Mouse (Mus musculus) left cerebral cortex, adult 8-10 months (tissue): ENCODE measurements around the gene Aqp5. TPM values are rescaled to one million over a fixed set of nuclear protein-coding genes. Genes with fewer than 3 reads are reported as not detected.
A peak's percentile ranks its signal among the peaks of the same experiment; 100 is the strongest.

ENCODE experiments used
- DNase-seq, 2 experiments: peaks; one replicate each; pipeline ENCODE4 v3.0.0; 2022; ENCODE audit warnings: low spot score in 2 of 2
- total RNA-seq, 4 experiments: library from RNA; stranded (reverse); gene quantifications; 2 replicates each; pipeline ENCODE4 v1.2.4; 2022

Gene Aqp5
- under 1 TPM in 3 of 4 experiments, not detected in 1; 0.35 to 0.51 (median 0.46) TPM for total RNA-seq

- DNase-seq, result no peak
These were observed at the start of gene Aqp5 for GRCm38 (mm10) chr15:99590429-99591084. Aqp5 (plus strand) TSS chr15:99590782.

- no peak for DNase-seq
These were observed 46.5 kb upstream of the Aqp5 start for GRCm38 (mm10) chr15:99544047-99544446.

GRCm38 (mm10) chr15:99546596-99546995 lies 44.0 kb upstream of the Aqp5 start:
- no peak for DNase-seq

DNA sequence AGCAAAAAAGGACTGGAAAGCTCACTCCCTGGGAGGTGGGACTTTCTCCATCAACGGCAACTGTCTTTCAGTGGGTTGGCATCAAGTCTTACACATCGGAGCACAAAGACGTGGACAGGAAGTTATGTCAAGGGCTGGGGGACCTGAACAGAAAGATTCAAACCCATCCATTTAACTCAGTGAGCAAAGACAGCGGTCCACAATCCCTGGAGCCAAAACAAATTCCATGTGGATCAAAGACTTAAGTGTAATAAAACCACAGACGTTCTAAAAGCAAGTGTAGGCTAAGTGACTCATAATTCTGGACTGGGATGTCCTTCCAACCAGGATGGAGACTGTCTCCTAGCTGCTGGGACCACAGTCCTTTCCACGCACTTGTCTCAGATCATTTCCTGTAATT lies 42.9 kb upstream of the Aqp5 start:
- no peak for DNase-seq

DNA sequence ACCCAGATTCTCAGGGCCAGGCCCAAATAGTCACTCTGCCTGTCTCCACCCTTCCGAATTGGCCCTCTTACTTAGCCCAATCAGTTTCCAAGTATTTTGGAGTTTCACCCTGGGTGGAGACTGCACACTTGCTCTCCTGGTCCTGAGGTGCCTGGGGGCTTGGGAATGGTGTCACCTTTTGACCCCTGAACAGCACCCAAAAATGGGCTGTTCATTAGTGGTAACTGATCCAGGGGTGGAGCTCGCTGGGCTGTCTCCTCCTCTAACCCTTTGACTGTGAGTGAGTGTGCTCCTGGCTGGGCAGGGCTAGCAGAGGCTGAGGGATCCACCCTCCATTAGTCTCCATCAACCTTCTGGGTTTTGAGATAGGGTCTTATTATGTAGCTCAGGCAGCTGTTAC lies 40.7 kb upstream of the Aqp5 start:
- DNase-seq, result no peak

DNA sequence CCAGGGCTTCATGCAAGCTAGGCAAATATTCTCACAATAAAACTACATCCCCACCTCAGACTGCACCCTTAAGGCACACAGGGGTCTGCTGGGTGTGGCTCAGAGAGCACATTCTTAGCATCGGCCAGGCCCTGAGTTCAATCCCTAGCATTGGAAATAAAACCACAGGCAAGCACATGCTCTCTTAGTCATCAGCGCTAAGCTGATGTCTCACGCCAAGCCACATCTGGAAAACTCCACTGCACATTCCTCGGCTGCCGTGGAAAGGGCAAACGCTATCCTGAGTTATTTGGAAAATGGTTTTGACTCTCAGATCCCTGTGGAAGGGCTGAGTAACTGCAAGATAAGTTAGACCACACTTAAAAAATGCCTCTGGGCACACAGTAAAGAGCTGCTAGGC lies 36.8 kb upstream of the Aqp5 start:
- no peak for DNase-seq

- DNase-seq, result no peak
These were observed 31.6 kb upstream of the Aqp5 start for GRCm38 (mm10) chr15:99558947-99559346.

DNA sequence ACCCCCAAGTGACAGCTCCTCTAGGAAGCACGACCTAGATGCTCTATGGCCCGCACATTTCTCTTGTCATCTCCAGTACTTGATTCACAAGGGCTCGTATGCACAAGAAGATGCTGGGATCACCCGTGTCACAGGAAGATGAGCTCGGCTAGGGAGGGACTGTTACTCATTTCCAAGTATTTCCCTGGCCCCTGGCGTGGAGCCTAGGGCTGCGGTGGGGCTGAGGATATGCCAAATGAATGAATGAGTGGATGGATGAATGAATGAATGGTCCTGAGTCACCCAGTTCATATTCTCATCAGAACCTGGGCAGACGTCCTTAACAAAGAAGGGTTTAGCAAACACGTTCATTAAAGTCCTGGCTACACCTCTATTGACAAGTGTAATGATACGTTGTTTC lies 30.3 kb upstream of the Aqp5 start:
- no peak for DNase-seq

DNA sequence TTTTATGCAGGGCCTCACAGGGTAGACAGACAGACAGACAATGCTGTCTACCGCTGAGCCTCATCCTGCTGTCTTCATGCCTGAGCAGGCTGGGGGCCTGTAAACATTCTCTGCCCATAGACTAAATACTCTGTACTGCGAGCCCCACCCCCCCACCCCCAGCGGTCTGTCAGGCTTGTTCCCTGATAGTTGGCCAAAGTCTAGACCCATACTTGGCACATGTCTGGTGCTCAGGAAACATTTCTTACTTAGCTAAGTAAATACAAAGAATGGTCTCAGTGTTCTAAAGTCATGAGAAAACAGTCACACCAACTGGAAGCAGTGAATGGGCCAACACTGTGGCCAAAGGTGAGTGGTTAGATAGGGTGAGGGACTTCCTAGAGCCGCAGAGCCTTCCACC lies 23.2 kb upstream of the Aqp5 start:
- DNase-seq, result no peak

- no peak for DNase-seq
These were observed 21.9 kb upstream of the Aqp5 start for GRCm38 (mm10) chr15:99568682-99569081.

- DNase-seq, result peak in 1 of 2 experiments; percentile 30
These were observed 21.5 kb upstream of the Aqp5 start for GRCm38 (mm10) chr15:99569123-99569522.

DNA sequence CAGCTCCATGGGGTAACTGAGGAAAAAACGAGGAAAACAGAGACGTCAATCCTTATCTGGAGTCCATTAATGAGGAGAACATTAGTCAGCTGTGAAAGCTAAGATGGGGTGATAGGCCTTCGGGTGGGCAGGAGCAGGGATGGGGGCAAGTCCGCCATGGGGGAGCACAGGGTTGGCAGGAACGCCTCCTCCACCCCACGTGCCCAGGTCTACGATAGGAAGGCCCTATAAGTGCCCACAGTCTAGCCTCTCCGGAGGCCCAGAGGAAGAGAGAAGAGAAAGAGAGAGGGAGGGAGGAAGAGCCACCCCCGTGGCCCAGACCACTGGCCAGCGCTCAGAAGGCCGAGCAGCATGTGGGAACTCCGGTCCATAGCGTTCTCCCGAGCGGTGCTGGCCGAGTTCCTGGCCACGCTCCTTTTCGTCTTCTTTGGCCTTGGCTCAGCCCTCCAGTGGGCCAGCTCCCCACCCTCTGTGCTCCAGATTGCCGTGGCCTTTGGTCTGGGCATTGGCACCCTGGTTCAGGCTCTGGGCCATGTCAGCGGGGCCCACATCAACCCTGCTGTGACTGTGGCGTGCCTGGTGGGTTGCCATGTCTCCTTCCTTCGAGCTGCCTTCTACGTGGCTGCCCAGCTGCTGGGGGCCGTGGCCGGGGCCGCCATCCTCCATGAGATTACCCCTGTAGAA lies 11.6 kb upstream of the Aqp5 start, which contains the start of gene Aqp2:
Gene Aqp2, plus strand, starts transcription at position 254 of the 684 bp plus-strand sequence.
- DNase-seq, result no peak

DNA sequence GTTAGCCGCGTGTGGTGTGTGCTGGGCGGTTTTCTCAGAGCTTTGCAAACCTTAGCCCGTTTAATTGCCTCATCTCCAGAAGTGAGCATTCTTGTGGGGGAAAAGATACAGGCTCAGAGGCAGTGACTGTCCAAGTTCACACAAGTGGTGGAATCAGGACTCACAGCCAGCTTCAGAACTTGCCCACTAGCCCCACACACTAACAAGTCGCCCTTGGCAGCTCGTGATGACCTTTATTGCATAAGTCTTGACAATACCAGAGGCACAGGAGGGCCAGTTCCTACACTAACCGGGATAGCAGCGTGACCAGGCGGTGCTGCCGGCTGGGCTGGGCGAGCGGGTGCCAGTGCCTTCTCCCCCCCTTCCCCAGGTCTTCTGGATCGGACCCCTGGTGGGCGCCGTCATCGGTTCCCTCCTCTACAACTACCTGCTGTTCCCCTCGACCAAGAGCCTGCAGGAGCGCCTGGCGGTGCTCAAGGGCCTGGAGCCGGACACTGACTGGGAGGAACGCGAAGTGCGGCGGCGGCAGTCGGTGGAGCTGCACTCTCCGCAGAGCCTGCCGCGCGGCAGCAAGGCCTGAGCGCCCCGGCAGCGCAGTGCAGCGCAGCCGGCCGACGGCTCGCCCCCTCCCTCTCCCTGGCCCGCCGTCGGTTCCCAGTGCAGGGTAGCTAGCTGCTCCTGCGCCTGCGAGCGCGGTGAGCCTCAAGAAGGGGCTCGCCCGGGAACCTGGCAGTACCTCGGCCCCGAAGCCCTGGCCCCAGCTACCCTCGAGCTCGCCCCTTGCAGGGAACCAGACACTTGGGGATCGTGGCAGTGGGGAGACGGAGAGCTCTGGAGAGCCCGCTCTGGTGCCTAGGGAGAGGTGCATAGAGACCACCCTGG lies 6.9 kb upstream of the Aqp5 start:
- DNase-seq, result no peak

GRCm38 (mm10) chr15:99584407-99585202 lies 6.0 kb upstream of the Aqp5 start:
- no peak for DNase-seq

DNA sequence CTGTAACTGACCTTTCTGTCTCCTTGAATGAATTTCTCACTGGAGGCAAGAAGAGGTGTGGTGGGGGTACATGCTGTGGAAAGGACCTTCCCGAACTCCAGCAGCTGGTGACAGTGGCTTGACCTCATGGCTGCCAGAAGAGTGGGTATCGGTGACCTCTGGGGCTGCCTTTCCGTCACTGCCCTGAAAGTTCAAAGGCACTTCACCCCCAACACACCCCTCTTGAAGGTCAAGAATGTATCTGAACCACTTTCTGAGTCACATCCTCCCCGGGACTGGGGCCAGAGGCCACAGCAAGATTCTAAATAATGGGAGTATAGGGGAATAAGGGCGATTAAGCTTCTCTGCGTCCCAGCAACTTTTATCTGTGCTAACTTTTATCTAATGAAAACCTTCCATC lies 4.8 kb upstream of the Aqp5 start:
- no peak for DNase-seq

GRCm38 (mm10) chr15:99586525-99586924 lies 4.1 kb upstream of the Aqp5 start:
- no peak for DNase-seq

DNA sequence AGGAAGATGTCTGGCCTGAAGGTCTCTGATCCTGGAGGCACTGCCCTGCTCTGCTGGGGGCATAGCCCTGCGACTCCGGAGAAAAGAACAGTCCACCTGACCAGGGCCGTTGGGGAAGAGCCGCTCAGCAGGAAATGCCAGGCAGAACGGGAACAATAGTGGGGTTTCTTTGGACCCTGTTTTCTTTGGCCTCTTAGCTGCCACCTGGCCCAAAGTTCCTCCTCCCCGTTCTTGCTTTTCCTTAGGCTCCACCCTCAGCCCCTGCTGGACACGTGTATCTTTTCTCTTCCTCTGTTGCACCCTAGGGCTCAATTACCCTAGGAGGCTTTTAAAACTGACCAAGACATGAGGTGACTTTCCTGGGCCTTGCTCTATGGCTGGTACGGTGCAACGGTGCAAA lies 1.3 kb upstream of the Aqp5 start:
- no peak for DNase-seq

DNA sequence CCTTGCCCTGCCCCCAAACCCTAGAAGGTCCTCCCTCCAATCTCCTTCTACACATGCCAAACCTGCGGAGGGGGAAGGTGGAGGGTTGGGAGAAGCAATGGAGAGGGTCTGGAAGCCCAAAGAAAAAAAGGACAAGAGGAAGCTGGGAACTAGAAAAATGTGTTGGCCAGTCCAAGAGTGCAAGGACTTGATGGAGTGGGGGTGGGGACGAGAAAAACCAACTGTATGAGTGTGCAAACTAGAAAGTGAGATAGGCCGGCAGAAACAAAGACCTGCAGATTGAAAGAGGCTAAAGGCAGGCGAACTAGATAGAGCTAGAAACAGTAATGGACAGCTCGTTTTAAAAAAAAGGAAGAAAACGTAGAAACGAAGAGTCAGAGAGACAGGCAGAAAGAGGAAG lies 878 bp upstream of the Aqp5 start:
- no peak for DNase-seq

DNA sequence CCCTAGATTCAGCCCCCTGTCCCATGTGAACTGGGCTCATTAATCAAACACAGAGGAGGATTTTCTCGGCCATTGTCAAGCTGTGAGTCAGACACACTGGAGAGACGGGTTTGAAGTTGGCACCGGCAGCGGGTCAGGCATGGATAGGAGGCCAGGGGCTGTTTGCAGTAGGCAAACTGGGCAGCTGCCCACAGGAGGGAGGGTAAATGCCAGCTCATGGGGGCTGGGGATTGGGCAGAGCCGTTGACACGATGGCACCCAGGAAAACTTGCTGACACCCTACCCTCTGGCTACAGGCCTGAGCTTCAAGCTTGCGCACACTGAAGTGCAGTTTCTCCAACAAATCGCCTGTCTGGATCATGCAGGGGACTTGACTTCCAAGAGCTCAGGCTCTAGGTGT lies 1.6 kb downstream of the Aqp5 start:
- DNase-seq, result no peak

DNA sequence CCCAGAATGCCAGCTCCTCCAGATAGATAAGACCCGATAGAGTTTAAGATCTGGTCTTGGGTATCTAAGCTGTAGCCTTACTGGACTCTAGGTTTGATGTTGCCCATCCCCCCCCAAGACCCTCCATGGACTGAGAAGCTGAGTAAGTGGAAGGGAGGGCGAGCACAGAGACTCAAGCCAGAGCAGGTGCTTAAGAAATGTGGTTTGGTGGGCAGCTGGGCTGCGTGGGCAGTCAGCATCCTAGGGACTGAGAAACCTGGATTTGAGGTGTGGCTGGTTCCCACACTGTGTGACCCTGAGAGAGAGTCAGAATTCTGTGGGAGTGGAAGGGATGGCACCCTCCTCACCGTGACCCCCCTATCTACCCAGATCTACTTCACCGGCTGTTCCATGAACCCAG lies 2.3 kb downstream of the Aqp5 start:
- no peak for DNase-seq

- DNase-seq, result no peak
These were observed 4.4 kb downstream of the Aqp5 start for GRCm38 (mm10) chr15:99594951-99595350.
